Mouse (Mus musculus): Measurements from ENCODE around the gene Nod1.

Gene Nod1

DNA sequence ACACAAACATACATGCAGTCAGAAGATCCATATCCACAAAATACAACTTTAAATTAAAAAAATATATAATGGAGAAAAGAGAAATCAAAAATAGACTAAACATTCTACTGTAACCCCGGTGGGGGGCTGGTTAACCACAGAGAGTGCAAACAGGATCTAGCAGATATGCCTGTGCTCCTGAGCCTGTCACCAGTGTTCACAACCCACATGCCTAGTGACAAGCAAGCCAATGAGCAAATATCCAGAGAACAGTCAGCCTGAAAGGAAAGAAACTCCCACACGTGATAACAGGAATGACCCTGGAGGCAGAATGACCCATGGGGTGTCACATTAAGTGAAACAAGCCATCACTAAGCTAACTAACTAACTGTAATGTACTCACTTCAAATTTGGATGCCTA lies 35.9 kb downstream of the Nod1 start:
- DNase-seq = no peak

DNA sequence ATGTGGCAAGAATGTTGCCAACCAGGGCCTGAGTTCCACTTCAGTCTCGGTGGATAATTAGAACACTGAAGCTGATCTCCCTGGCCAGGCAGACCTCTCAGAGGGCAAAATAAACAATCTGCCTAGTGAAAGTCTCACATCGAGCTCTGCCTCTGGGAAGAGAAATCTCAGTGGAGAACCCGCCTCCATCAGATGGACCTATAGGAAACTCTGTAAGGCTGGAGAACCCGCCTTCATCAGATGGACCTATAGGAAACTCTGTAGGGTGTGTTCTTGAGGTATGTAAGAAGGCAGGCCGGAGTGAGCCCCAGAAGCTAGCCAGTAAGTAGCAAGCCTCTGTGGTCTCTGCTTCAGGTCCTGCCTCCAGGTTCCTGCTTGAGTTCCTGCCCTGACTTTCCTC lies 37.5 kb downstream of the Nod1 start:
- no peak for DNase-seq

DNA sequence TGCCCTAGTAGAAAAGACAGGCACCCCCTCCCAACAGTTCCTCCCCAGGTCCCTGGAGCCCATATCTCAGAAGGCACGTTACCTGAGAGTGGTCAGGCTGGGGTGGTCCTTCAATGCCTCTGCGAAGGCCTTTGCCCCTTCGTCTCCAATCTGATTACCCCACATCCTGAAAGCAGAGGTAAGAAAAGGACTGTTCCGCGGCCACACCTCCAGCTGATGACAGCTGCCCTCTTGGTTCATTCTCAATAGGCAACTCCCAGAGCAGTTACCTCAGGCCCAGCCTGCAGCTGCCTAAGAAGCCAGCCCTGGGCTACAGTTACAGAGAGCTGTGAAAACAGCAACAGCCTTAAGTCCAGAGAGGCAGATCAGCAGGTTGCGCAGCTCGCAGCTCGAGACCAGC lies 38.1 kb downstream of the Nod1 start:
- DNase-seq = no peak

DNA sequence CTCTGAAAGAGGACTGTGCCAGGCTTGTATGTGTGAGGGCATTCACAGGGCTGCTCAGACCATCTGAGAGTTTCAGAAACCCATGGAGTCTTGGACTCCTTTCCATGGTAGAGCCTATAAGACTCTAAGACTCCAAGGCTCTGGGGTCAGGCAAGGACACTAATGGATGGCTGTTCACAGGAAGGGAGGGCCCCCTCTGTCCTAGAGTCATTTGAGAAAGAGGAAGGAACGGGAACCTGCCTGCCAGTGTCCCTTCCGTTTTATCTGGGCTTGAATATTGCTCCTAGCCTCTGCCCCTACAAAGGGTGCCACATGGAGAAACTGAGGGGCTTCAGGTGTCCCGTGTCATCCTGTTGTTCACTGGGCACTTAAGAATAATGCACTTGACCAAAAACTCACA lies 38.5 kb downstream of the Nod1 start:
- DNase-seq = peak; percentile 33

DNA sequence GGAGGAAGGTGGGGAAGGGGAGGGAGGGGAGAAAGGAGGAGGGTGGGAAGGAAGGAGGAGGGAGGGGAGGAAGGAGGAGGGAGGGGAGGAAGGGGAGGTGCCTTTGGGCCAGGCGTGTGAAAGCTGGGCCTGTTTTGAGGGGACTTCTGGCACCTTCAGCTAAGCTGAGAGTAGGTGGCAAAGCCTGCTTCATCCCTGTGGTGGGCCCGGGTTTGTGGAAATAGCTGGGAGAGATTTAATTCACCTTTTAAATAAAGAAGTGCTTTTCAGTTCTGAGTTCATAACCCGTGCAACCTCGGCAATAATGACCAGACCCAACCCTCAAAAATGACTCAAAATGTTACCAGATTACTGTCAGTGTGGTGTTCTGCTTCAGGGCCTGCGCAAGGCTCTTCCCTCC lies 39.2 kb downstream of the Nod1 start:
- no peak for DNase-seq

DNA sequence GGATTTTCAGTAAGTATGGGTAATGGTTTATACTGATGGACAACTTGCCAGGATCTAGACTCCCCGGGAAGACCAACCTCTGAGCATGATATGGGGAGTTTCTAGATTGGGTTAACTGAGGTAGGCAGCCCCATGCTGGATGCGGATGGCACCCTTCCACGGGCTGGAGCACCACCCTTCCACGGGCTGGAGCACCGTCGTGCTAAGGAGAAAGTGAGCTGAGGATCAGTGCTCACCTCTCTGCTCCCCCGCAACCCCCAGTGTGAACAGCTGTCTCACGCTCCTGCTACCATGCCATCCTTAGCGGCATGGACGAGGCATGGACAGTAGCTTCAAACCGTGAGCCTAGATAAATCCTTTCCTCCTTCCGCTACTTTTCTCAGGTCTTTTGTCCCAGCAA lies 39.9 kb downstream of the Nod1 start:
- no peak for DNase-seq

DNA sequence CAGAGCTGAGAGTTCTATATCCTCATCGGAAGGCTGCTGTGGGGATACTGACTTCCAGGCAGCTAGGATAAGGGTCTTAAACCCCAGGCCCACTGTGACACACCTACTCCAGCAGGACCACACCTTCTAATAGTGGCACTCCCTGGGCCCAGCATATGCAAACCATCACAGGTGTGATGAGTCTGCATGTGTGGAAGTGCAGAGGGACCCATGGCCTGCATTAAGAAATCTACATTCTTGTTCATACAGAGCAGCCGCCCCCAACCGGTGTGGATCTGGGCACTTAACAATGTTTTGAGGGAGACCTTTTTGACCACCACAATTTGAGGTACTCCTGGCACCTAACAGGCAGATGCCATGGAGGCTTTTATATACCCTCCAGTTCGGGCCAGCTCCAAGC lies 40.8 kb downstream of the Nod1 start:
- DNase-seq = no peak

DNA sequence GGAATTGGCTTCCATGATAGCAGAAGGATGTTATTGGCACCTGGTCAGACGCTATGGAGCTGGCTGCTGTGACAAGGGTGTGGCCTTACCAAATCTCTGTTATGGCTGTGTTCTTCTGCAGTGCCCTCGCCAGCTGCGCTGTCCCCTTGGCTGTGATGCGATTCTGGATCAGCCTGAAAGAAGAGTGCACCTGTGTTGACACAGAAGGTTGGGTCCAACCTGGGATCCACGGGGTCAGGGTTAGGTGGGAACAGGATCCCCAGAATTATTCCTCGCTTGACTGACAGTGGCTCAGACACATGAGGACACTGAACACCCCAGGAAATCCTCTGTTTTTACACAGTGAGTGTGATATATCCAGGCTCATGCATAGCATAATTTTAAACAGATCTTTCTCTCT lies 44.5 kb downstream of the Nod1 start:
- no peak for DNase-seq

DNA sequence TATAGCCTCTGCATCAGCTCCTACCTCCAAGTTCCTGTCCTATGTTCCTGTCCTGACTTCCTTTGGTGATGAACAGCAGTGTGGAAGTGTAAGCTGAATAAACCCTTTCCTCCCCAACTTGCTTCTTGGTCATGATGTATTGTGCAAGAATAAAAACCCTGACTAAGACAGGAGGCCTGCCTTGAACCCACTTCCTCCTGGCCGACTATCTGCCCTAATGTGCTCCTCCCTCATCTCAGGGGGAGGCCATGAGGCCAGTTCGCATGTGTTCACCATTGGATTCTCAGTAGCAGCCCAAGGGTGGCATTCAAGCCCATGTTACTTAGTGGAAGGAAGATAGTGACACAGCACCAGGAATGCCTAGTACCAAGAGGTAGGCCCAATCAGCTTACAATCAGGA lies 45.5 kb downstream of the Nod1 start:
- no peak for DNase-seq

DNA sequence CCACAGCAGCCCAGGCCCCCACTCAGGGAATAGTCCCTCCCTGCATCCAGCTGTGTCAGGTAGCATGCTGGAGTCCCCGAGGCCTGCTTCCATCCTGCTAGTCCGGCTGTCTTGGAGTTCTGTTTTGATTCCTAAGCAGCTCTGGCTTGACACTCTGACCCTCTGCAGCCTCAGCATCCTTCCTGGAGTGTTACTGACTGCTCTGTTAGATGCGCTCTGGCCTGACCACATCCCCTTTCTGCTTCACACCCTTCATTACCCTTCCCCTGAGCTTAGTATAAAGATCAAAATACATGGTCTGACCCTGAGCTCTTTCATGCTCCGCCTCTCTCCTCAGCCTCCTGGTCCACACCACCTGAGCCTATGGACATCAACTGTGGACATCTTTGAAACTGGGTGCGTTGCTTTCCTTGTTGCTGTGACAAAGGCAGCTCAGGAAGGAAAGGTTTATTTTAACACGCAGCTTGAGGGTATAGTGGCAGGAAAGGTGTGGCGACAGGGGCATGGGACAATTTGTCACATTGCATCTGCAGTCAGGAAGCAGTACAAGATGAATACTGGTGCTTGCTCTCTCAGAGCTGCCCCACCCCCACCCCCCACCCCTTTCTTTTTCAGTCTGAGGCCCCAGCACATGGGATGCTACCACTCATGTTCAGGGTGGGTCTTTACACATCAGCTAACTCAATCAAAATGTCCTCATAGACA lies 46.5 kb downstream of the Nod1 start:
- peak; percentile 27 for DNase-seq

DNA sequence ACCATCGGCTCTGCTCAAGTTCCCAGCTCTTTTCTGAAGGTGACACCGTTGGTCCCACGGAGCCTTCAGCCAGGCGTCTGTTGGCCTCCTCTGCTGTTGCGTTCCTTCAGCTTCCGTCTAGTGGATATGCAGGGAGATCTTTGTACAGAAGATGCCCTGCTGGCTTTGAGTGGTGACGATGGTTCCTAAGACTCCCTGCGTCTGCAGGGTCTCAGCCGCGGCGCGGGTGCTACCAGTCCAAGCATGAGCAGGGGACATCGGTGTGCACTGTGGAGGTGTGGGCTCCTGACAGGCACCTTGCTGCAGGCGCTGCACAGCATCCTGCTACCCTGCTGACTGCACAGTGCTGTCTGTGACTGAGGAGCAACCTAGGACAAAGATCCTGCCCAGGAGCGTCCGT lies 47.9 kb downstream of the Nod1 start:
- DNase-seq = no peak

DNA sequence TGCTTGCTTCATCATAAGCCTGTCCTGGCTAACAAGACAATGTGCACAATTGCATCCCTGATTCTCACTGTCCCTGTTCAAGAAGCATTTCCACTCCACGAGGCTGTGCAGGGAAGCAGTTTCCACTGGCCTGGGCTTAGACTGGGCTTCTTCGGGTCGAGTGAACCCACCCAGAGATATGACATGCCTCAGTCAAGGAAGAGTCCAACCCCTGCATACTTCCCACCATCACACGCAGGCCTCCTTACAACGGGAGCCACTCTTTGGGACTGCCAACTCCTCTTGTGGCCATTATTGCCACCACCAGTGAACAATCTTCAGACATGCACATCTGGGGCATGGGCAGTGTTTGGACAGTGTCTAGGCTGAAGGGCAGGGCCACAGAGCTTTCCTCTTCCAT lies 53.9 kb downstream of the Nod1 start:
- no peak for DNase-seq

DNA sequence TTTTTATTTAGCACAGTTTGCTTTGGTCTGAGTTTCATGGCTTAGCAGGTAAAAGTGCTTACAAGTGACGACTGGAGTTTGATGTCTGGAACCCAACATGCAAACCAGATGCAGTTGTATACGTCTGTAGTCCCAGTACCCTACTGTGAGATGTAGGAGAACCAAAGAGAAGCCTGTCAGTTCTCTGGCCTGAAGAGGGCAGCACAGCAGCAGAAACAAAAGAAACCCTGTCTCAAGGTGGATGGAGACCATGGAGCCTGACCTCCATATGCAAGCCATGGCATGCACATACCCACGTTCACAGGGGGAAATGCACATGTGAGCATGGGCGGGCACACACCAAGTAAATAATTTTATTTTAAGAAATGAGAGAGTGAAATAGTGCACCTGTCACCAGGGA lies 54.9 kb downstream of the Nod1 start:
- DNase-seq = peak; percentile 72

DNA sequence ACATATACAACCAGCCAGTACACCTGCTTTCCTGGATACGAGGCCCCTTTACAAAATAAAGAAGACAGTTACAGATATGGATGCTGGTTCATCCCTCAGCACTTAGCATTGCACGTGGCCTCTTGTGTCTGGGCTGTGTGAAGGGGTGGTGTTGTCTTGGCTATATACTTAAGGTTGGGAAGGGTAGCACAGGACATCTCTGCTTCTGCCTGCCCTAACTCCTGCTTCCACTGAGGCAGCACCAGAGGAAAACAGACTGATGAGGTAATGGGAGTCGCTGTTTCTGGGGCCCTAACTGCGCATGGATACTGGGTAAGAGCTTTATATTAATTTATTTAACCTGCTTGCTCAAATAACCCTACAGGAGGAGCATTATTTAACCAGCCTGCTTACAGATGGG lies 55.5 kb downstream of the Nod1 start:
- DNase-seq = no peak

DNA sequence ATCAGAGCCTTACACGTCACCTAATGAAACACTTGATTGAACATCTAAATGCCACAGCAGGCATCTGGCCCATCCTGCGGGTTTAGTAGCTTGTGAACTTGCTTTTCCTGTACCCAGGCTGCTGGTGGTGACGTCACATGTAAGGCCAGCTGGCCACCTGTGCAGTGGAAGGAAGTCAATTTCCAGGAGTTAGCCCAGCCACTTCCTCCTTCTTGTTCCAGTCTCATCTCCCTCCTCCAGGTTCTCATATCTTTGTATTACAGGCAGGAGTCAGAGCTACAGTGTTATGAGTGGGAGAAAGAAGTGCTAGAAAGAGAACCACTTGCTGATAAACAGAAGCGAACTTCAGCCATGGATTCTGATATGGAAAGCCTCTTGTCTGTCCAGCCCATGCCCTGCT lies 56.2 kb downstream of the Nod1 start:
- DNase-seq = no peak

DNA sequence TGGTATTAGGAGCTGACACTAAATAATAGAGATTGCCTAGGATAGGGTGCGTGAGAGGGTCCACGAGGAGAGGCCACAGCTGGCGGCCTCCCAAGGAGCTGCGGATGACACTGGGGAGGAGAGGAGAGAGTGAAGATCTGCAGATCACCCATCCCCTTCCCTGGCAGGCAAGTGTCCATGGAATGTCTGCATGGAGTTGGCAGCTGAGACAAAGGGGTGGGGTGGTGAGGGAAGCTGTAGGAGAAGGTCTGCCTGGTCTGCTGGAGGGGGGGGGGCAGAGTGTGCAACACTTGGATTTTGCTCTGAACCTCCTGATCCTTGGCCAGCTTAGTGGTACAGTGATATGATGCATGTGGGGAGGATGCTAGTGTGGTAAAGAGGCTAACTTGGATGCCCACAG lies 57.4 kb downstream of the Nod1 start:
- no peak for DNase-seq

DNA sequence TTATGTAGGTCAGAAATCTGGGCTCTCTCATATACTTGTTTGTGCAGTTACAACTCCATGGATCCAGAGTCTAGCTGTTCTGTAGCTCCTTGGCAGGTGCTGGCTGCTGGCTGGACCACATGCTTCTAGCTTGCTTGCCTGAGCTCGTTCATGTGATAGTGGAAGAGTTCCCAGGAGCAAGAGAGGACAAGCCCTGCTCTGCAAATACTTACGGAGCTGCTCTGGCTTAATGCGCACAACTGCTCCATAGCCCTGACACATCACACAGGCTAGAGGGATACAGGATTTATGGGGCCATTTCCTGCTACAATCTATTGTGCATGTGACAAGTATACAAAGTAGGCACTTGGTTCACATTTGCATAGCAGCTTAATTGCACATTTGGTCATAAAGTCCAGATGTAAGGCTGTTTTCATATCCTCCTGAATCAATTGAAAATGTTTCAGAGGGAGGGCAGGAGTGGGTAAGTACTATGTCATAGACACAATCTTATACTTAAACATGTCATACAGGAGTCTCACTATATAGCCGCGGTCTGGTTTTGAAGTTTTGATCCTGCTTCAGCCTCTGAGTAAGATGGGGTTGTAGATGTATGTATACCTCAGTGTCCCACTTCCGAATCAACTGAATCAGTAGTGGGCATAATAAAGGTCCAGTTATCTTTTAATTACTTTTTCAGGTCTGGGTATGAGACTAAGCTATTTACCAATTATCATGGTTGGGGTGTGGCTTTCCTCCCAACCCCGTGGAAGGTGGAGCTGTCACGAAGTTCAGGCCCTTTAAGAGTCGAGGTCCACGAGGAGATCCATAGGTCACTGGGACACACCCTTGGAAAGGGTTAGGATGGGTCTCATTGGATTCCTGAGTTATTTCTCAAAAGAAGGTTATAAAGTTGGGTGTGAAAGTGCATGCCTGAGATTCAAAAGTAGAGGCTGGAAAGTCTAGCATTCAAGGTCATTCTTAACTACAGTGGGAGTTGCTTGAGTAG lies 66.1 kb downstream of the Nod1 start:
- DNase-seq = no peak

DNA sequence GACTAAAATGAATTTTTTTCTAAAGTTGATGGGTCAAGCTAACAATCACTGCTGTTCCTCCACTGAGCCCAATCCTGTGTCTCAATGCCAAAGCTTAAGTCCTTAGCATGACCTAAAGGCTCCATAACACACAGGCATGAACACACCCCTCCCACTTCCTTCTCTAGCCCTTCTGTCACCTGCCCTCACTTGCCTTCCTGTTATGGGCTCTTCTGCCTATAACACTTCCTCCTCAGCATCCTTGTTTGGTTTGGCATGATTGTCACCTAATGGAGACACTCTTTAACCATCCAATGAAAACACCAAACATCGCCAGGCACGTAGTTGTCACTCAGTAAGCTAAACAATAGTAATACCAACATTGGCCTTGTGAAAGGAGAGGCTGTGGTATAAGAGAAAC lies 69.9 kb downstream of the Nod1 start:
- no peak for DNase-seq

DNA sequence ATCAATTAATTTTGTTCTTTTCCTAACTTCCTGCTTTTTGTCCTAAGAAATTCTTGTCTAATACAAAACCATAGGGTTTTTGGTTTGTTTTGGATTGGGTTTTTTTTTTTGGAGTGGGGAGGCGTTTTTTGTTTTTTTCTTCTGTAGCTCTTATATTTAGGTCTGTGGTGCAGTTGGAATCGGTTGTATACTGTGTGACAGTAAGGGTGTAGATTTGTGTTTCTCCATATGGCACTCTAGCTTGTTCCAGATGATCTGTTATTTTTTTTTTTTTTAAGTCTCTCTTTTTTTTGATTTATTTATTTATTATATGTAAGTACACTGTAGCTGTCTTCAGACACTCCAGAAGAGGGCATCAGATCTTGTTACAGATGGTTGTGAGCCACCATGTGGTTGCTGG lies 72.2 kb downstream of the Nod1 start:
- no peak for DNase-seq

DNA sequence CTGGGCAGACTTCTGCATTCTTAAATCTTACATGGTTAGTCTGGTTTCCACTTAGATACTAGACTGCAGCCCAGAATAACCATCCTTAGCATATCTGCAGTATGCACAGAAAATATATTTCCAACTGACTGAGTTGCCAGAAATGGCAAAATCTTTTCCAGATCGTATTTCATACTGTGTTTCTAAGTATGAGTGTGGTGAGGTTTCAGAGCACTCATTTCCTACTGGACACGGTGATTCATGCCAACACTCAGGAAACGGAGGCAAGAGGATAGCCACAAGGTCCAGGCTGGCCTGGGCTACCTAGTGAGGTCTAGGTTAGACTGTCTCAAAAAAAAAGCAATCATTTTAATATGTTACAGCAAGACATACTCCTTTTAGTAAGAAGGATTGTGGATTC lies 81.0 kb downstream of the Nod1 start:
- no peak for DNase-seq

DNA sequence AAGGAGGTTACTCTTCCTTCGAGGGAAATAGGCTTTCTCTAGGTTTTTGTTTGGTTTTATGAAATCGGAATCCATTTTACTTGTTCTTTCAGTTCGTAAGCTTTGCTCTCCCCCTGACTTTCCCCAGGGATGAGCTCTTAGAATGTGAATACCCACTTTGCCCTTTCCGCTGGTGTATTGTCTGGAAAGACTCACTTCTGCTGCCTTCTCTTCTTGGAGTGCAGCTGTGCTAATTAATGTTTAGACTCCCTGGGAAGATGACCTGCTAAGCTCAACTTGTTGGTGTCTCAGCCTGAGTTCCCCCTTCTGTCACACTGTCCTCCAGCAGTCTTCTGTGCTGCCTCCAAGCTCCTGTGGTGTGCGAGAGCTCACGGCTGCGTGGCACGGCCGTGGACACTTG lies 82.2 kb downstream of the Nod1 start:
- no peak for DNase-seq

DNA sequence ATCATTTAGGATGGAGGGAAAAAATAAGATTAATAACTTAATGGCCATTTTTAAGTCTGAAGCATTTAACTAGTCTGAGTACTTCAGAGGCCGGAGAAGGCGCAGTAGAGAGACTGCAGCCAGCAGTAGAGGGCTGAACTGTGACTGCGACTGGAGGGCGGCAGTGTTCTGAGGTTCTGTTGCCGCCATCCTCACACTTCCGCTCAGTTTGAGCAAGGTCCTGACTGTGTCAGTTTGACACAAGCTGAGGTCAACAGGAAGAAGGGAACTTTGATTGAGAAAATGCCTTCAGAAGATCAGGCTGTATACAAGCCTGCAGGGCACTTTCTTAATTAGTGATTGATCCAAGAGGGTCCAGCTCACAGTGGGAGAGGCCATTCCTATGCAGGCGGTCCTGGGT lies 86.2 kb downstream of the Nod1 start:
- no peak for DNase-seq

DNA sequence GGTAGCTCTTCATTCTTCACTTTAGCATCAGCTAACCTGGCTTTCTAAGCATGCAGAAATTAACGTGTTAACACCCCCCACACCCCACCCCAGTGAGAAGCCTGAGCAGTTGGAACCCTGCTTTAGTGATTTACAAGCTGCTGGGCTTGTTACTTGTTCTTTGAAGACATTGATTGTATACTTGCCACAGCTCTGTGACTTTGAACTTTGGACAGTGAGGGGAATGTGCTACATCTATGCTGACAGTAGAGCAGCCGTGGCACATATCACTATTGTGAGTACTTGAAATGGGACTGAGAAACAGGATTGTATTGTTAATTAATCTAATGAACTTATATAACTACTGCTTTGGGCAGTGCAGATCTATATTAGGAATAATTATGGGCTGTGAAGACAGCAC lies 89.0 kb downstream of the Nod1 start:
- DNase-seq = no peak

DNA sequence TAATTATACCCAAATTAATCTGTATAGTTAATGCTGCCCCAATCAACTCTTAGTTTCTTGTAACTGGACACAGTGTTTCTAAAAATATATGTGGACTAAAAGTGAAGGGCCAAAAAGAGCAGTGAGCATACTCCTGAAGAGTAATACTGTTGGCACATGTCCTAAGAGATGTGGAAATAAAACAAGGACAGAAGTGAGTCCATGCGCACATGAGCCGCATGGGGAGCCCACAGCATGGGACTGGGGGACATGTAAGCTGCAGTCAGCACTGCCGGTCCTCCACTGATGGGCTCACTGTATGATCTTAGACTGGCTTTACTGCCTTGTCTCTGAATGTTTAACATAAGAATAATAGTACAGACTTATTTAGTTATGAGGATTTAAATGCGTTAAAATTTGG lies 92.3 kb downstream of the Nod1 start:
- no peak for DNase-seq

DNA sequence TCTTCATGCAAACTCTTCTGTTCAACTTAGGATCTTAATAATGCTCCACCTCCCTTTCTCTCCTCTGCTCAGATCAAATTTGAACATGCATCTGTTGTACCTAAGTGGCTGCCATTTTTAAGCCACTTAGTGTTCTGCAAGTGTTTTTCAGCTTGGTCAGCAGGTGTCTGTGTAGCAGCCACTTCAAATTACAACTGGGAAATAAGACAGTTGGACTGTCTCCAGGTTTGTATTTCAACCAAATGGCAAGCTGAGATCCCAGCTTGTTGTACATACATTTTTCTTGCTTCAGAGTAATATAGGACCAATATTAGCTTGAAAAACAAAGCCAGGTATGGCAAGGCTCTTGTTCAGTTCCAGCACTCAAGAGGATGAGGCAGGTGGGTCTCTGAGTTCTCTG lies 93.9 kb downstream of the Nod1 start:
- no peak for DNase-seq

Measured in kidney, postnatal 14 days (tissue).